Mouse (Mus musculus): Measurements from ENCODE around the gene Saxo1. TPM values are rescaled to one million over a fixed set of nuclear protein-coding genes. Genes with fewer than 3 reads are reported as not detected.

Saxo1 gene
- polyA plus RNA-seq (2014; fragmentation: Nextera tagmentation; extraction: Ambion mirVana) = not detected in 2 replicates

GRCm38 (mm10) chr4:86558228-86558627 lies at the start of gene Saxo1:
Gene Saxo1 (minus strand): TSS chr4:86558328.
- no peak for ATAC-seq (replicated peaks; ENCODE audit: low FRiP score)
- no peak within 1 kb of the TSS for H3K4me3 ChIP-seq (ENCODE audit: low read depth, low read length)
- H3K27me3 ChIP-seq (ENCODE audit: control insufficient read depth, insufficient read depth, low read length) = no peaks in the 10 kb centered on the region
- no peaks in the 10 kb centered on the region for H3K4me1 ChIP-seq (replicated peaks; ENCODE audit: control insufficient read depth, insufficient read depth, low read length)
- H3K27ac ChIP-seq (ENCODE audit: low read depth, low read length) = no peak within 1 kb of the TSS
- no peak within 1 kb of the TSS for H3K9ac ChIP-seq (ENCODE audit: low read length)
- H3K36me3 ChIP-seq (ENCODE audit: control insufficient read depth, insufficient read depth, low read length) = no peaks in the 10 kb centered on the region
- DNase-seq (ENCODE audit: low spot score) = no peak
- no peak within 1 kb of the TSS for H3K4me2 ChIP-seq (ENCODE audit: low read depth, low read length, severe bottlenecking)
- H3K9me3 ChIP-seq (ENCODE audit: control insufficient read depth, low read length) = no peaks in the 10 kb centered on the region
- WGBS = 92% methylated on average over 7 of the region's 7 CpGs

- Histone ChIP-seq H3K36me3 (ENCODE audit: control insufficient read depth, insufficient read depth, low read length) (no peaks in the 10 kb centered on the region; the same call in 1 of the 2 replicates), H3K4me2 (ENCODE audit: low read depth, low read length, severe bottlenecking) (no peak overlapping the region), H3K4me1 (replicated peaks; ENCODE audit: control insufficient read depth, insufficient read depth, low read length) (no peaks in the 10 kb centered on the region), H3K9me3 (ENCODE audit: control insufficient read depth, low read length) (no peaks in the 10 kb centered on the region), H3K27ac (ENCODE audit: low read depth, low read length) (no peak overlapping the region), H3K27me3 (ENCODE audit: control insufficient read depth, insufficient read depth, low read length) (no peaks in the 10 kb centered on the region), H3K9ac (ENCODE audit: low read length) (no peak overlapping the region), H3K4me3 (ENCODE audit: low read depth, low read length) (no peak overlapping the region)
- 94% methylated on average over 2 of the region's 2 CpGs for WGBS
- no peak for DNase-seq (ENCODE audit: low spot score)
- ATAC-seq (replicated peaks; ENCODE audit: low FRiP score) = no peak
Observed at GRCm38 (mm10) chr4:86591304-86591703, 33.2 kb upstream of the Saxo1 start.

- DNase-seq (ENCODE audit: low spot score) = no peak
Observed at GRCm38 (mm10) chr4:86588236-86588635, 30.1 kb upstream of the Saxo1 start.

GRCm38 (mm10) chr4:86580591-86580990 lies 22.5 kb upstream of the Saxo1 start:
- 83% methylated on average over 3 of the region's 3 CpGs for WGBS
- Histone ChIP-seq H3K4me3 (ENCODE audit: low read depth, low read length) (no peak overlapping the region), H3K9me3 (ENCODE audit: control insufficient read depth, low read length) (no peaks in the 10 kb centered on the region), H3K9ac (ENCODE audit: low read length) (no peak overlapping the region), H3K36me3 (ENCODE audit: control insufficient read depth, insufficient read depth, low read length) (no peaks in the 10 kb centered on the region), H3K4me1 (replicated peaks; ENCODE audit: control insufficient read depth, insufficient read depth, low read length) (peaks cover 6% of the 10 kb centered on the region), H3K27ac (ENCODE audit: low read depth, low read length) (no peak overlapping the region), H3K27me3 (ENCODE audit: control insufficient read depth, insufficient read depth, low read length) (no peaks in the 10 kb centered on the region), H3K4me2 (ENCODE audit: low read depth, low read length, severe bottlenecking) (no peak overlapping the region)
- DNase-seq (ENCODE audit: low spot score) (no peak), ATAC-seq (replicated peaks; ENCODE audit: low FRiP score) (no peak)

More at GRCm38 (mm10) chr4:86588236-86588635, 30.1 kb upstream of the Saxo1 start:
- Histone ChIP-seq H3K36me3 (ENCODE audit: control insufficient read depth, insufficient read depth, low read length) (no peaks in the 10 kb centered on the region; the same call in 1 of the 2 replicates), H3K9me3 (ENCODE audit: control insufficient read depth, low read length) (no peaks in the 10 kb centered on the region), H3K27ac (ENCODE audit: low read depth, low read length) (no peak overlapping the region), H3K4me2 (ENCODE audit: low read depth, low read length, severe bottlenecking) (no peak overlapping the region), H3K27me3 (ENCODE audit: control insufficient read depth, insufficient read depth, low read length) (no peaks in the 10 kb centered on the region), H3K4me1 (replicated peaks; ENCODE audit: control insufficient read depth, insufficient read depth, low read length) (no peaks in the 10 kb centered on the region), H3K4me3 (ENCODE audit: low read depth, low read length) (no peak overlapping the region), H3K9ac (ENCODE audit: low read length) (no peak overlapping the region)
- 82% methylated on average over 3 of the region's 3 CpGs for WGBS
- ATAC-seq (replicated peaks; ENCODE audit: low FRiP score) = no peak

- Histone ChIP-seq H3K36me3 (ENCODE audit: control insufficient read depth, insufficient read depth, low read length) (no peaks in the 10 kb centered on the region), H3K9ac (ENCODE audit: low read length) (no peak overlapping the region), H3K4me3 (ENCODE audit: low read depth, low read length) (no peak overlapping the region), H3K9me3 (ENCODE audit: control insufficient read depth, low read length) (no peaks in the 10 kb centered on the region), H3K4me2 (ENCODE audit: low read depth, low read length, severe bottlenecking) (no peak overlapping the region), H3K27me3 (ENCODE audit: control insufficient read depth, insufficient read depth, low read length) (no peaks in the 10 kb centered on the region), H3K27ac (ENCODE audit: low read depth, low read length) (no peak overlapping the region), H3K4me1 (replicated peaks; ENCODE audit: control insufficient read depth, insufficient read depth, low read length) (peaks cover 6% of the 10 kb centered on the region)
- DNase-seq (ENCODE audit: low spot score) (no peak), ATAC-seq (replicated peaks; ENCODE audit: low FRiP score) (no peak)
- 55% methylated on average over 4 of the region's 4 CpGs for WGBS
Observed at GRCm38 (mm10) chr4:86580056-86580455, 21.9 kb upstream of the Saxo1 start.

GRCm38 (mm10) chr4:86576630-86577225 lies 18.6 kb upstream of the Saxo1 start:
- DNase-seq (ENCODE audit: low spot score) = no peak
- no peaks in the 10 kb centered on the region for H3K9me3 ChIP-seq (ENCODE audit: control insufficient read depth, low read length)
- H3K27ac ChIP-seq (ENCODE audit: low read depth, low read length) = peak overlapping the region; percentile 96
- peak overlapping the region; percentile 95 for H3K9ac ChIP-seq (ENCODE audit: low read length)
- no peaks in the 10 kb centered on the region for H3K27me3 ChIP-seq (ENCODE audit: control insufficient read depth, insufficient read depth, low read length)
- peaks cover 6% of the 10 kb centered on the region for H3K4me1 ChIP-seq (replicated peaks; ENCODE audit: control insufficient read depth, insufficient read depth, low read length)
- ATAC-seq (replicated peaks; ENCODE audit: low FRiP score) = no peak
- peak overlapping the region; percentile 82 for H3K4me2 ChIP-seq (ENCODE audit: low read depth, low read length, severe bottlenecking)
- no peaks in the 10 kb centered on the region for H3K36me3 ChIP-seq (ENCODE audit: control insufficient read depth, insufficient read depth, low read length)
- WGBS = 15% methylated on average over 11 of the region's 11 CpGs
- H3K4me3 ChIP-seq (ENCODE audit: low read depth, low read length) = peak overlapping the region; percentile 81

- Histone ChIP-seq H3K4me1 (replicated peaks; ENCODE audit: control insufficient read depth, insufficient read depth, low read length) (peaks cover 6% of the 10 kb centered on the region), H3K4me2 (ENCODE audit: low read depth, low read length, severe bottlenecking) (peak overlapping the region; percentile 82), H3K9me3 (ENCODE audit: control insufficient read depth, low read length) (no peaks in the 10 kb centered on the region), H3K4me3 (ENCODE audit: low read depth, low read length) (peak overlapping the region; percentile 81), H3K9ac (ENCODE audit: low read length) (peak overlapping the region; percentile 95), H3K27ac (ENCODE audit: low read depth, low read length) (peak overlapping the region; percentile 96), H3K36me3 (ENCODE audit: control insufficient read depth, insufficient read depth, low read length) (no peaks in the 10 kb centered on the region), H3K27me3 (ENCODE audit: control insufficient read depth, insufficient read depth, low read length) (no peaks in the 10 kb centered on the region)
- no peak for ATAC-seq (replicated peaks; ENCODE audit: low FRiP score)
- DNase-seq (ENCODE audit: low spot score) = peak; percentile 63
- 0% methylated on average over 20 of the region's 20 CpGs for WGBS
Observed at GRCm38 (mm10) chr4:86576120-86576541, 18.0 kb upstream of the Saxo1 start.

- under 1% methylated on average over 53 of the region's 53 CpGs for WGBS
Observed at GRCm38 (mm10) chr4:86575283-86575983, 17.3 kb upstream of the Saxo1 start, which contains the start of gene Rraga. Gene Rraga (plus strand): TSS chr4:86575668.

More at GRCm38 (mm10) chr4:86575283-86575983, 17.3 kb upstream of the Saxo1 start, which contains the start of gene Rraga:
- Histone ChIP-seq H3K4me1 (replicated peaks; ENCODE audit: control insufficient read depth, insufficient read depth, low read length) (peaks cover 6% of the 10 kb centered on the region), H3K27me3 (ENCODE audit: control insufficient read depth, insufficient read depth, low read length) (no peaks in the 10 kb centered on the region), H3K9ac (ENCODE audit: low read length) (peak within 1 kb of the TSS; percentile 95), H3K9me3 (ENCODE audit: control insufficient read depth, low read length) (no peaks in the 10 kb centered on the region), H3K36me3 (ENCODE audit: control insufficient read depth, insufficient read depth, low read length) (no peaks in the 10 kb centered on the region), H3K4me3 (ENCODE audit: low read depth, low read length) (peak within 1 kb of the TSS; percentile 81), H3K4me2 (ENCODE audit: low read depth, low read length, severe bottlenecking) (peak within 1 kb of the TSS; percentile 82), H3K27ac (ENCODE audit: low read depth, low read length) (peak within 1 kb of the TSS; percentile 96)
- ATAC-seq (replicated peaks; ENCODE audit: low FRiP score) = peak; percentile 97
- DNase-seq (ENCODE audit: low spot score) = peak; percentile 98
